Mouse (Mus musculus): Measurements from ENCODE around the gene Fn3krp. TPM values are rescaled to one million over a fixed set of nuclear protein-coding genes. Genes with fewer than 3 reads are reported as not detected.

Fn3krp gene
- total and polyA plus RNA-seq, 2 experiments from 2014 or later = 4.8 to 7.0 TPM

GRCm38 (mm10) chr11:121475699-121476415, 54.7 kb downstream of the Fn3krp start:
- no peaks in the 10 kb centered on the region for H3K27me3 ChIP-seq (ENCODE audit: control insufficient read depth, insufficient read depth, low read length)
- ATAC-seq (ENCODE audit: insufficient read depth, low read depth) (no peak), DNase-seq (ENCODE audit: low spot score) (peak; percentile 77)
- H3K4me1 ChIP-seq (ENCODE audit: control insufficient read depth, insufficient read depth) = no peaks in the 10 kb centered on the region
- H3K9me3 ChIP-seq (replicated peaks; ENCODE audit: control insufficient read depth, low read length) = no peaks in the 10 kb centered on the region
- no peak overlapping the region for H3K9ac ChIP-seq (replicated peaks; ENCODE audit: low read depth, low read length)
- H3K27ac ChIP-seq (ENCODE audit: low read depth) = no peak overlapping the region
- peaks cover 5% of the 10 kb centered on the region; the same call in 1 of the 2 replicates for H3K36me3 ChIP-seq (replicated peaks; ENCODE audit: control insufficient read depth, insufficient read depth, low read length)
- H3K4me2 ChIP-seq (ENCODE audit: low read depth, low read length) = no peak overlapping the region
- TF ChIP-seq CTCF (IDR thresholded peaks at IDR 0.05; ENCODE audit: low read depth) (peak; percentile 90), EP300 (IDR thresholded peaks at IDR 0.05; ENCODE audit: low read depth) (no peak)
- H3K4me3 ChIP-seq (ENCODE audit: low read depth, low read length) = no peak overlapping the region
- WGBS = 29% methylated on average over 9 of the region's 9 CpGs

GRCm38 (mm10) chr11:121479476-121480203, 58.4 kb downstream of the Fn3krp start:
- WGBS = 87% methylated on average over 15 of the region's 15 CpGs
- no peak for ATAC-seq (ENCODE audit: insufficient read depth, low read depth)
- no peaks in the 10 kb centered on the region for H3K27me3 ChIP-seq (ENCODE audit: control insufficient read depth, insufficient read depth, low read length)
- H3K27ac ChIP-seq (ENCODE audit: low read depth) = no peak overlapping the region
- TF ChIP-seq EP300 (IDR thresholded peaks at IDR 0.05; ENCODE audit: low read depth) (no peak), CTCF (IDR thresholded peaks at IDR 0.05; ENCODE audit: low read depth) (no peak)
- H3K36me3 ChIP-seq (replicated peaks; ENCODE audit: control insufficient read depth, insufficient read depth, low read length) = 0 out of 2 replicates have a peak, but pooled peaks cover 5% of the 10 kb centered on the region
- no peak overlapping the region for H3K4me3 ChIP-seq (ENCODE audit: low read depth, low read length)
- H3K4me2 ChIP-seq (ENCODE audit: low read depth, low read length) = no peak overlapping the region
- no peaks in the 10 kb centered on the region for H3K9me3 ChIP-seq (replicated peaks; ENCODE audit: control insufficient read depth, low read length)
- DNase-seq (ENCODE audit: low spot score) = no peak
- no peaks in the 10 kb centered on the region for H3K4me1 ChIP-seq (ENCODE audit: control insufficient read depth, insufficient read depth)
- H3K9ac ChIP-seq (replicated peaks; ENCODE audit: low read depth, low read length) = no peak overlapping the region

Small RNAs within 50 kb of the gene (microRNA-seq; reads per million reads assigned to microRNA genes)
- gene Mir7236 = not detected

Other genes starting within 250 kb of the Fn3krp start
- 23.8 and 36.6 TPM in 2 replicates for gene Hexdc, start 217.0 kb upstream of the Fn3krp start, total RNA-seq (2014; rRNA removed; ENCODE audit: low replicate concordance)
- gene Hexdc, start 217.0 kb upstream of the Fn3krp start, polyA plus RNA-seq (2015; fragmentation: Nextera tagmentation; extraction: Ambion mirVana) = 6.4 and 6.5 TPM in 2 replicates
- gene Ogfod3, start 216.7 kb upstream of the Fn3krp start, total RNA-seq (2014; rRNA removed; ENCODE audit: low replicate concordance) = 8.7 and 10.9 TPM in 2 replicates
- gene Ogfod3, start 216.7 kb upstream of the Fn3krp start, polyA plus RNA-seq (2015; fragmentation: Nextera tagmentation; extraction: Ambion mirVana) = 26.8 and 27.1 TPM in 2 replicates
- 11.3 and 13.0 TPM in 2 replicates for gene Cybc1, start 192.1 kb upstream of the Fn3krp start, total RNA-seq (2014; rRNA removed; ENCODE audit: low replicate concordance)
- 12.4 and 13.5 TPM in 2 replicates for gene Cybc1, start 192.1 kb upstream of the Fn3krp start, polyA plus RNA-seq (2015; fragmentation: Nextera tagmentation; extraction: Ambion mirVana)
- 159 and 217 TPM in 2 replicates for gene Narf, start 184.1 kb upstream of the Fn3krp start, total RNA-seq (2014; rRNA removed; ENCODE audit: low replicate concordance)
- 40.0 and 48.2 TPM in 2 replicates for gene Narf, start 184.1 kb upstream of the Fn3krp start, polyA plus RNA-seq (2015; fragmentation: Nextera tagmentation; extraction: Ambion mirVana)
- gene Foxk2, start 161.4 kb upstream of the Fn3krp start, total RNA-seq (2014; rRNA removed; ENCODE audit: low replicate concordance) = 23.5 and 25.8 TPM in 2 replicates
- 3.0 and 3.8 TPM in 2 replicates for gene Foxk2, start 161.4 kb upstream of the Fn3krp start, polyA plus RNA-seq (2015; fragmentation: Nextera tagmentation; extraction: Ambion mirVana)
- gene Wdr45b, start 67.0 kb upstream of the Fn3krp start, total RNA-seq (2014; rRNA removed; ENCODE audit: low replicate concordance) = 76.1 and 81.0 TPM in 2 replicates
- 60.1 and 64.7 TPM in 2 replicates for gene Wdr45b, start 67.0 kb upstream of the Fn3krp start, polyA plus RNA-seq (2015; fragmentation: Nextera tagmentation; extraction: Ambion mirVana)
- 3.1 and 5.8 TPM in 2 replicates for gene Rab40b, start 33.1 kb upstream of the Fn3krp start, total RNA-seq (2014; rRNA removed; ENCODE audit: low replicate concordance)
- 5.2 and 7.7 TPM in 2 replicates for gene Rab40b, start 33.1 kb upstream of the Fn3krp start, polyA plus RNA-seq (2015; fragmentation: Nextera tagmentation; extraction: Ambion mirVana)
- gene Fn3k, start 13.5 kb downstream of the Fn3krp start, total RNA-seq (2014; rRNA removed; ENCODE audit: low replicate concordance) = 12.5 and 17.5 TPM in 2 replicates
- gene Fn3k, start 13.5 kb downstream of the Fn3krp start, polyA plus RNA-seq (2015; fragmentation: Nextera tagmentation; extraction: Ambion mirVana) = 20.5 and 26.7 TPM in 2 replicates
- 29.1 and 37.9 TPM in 2 replicates for gene Tbcd, start 30.5 kb downstream of the Fn3krp start, total RNA-seq (2014; rRNA removed; ENCODE audit: low replicate concordance)
- 14.3 and 16.1 TPM in 2 replicates for gene Tbcd, start 30.5 kb downstream of the Fn3krp start, polyA plus RNA-seq (2015; fragmentation: Nextera tagmentation; extraction: Ambion mirVana)
- gene Zfp750, start 97.9 kb downstream of the Fn3krp start, total RNA-seq (2014; rRNA removed; ENCODE audit: low replicate concordance) = 1.5 TPM in 1 of 2 replicates, not detected in the other
- gene Zfp750, start 97.9 kb downstream of the Fn3krp start, polyA plus RNA-seq (2015; fragmentation: Nextera tagmentation; extraction: Ambion mirVana) = 0.10 and 0.11 TPM in 2 replicates

Measured in heart, postnatal 0 days (tissue).